Mouse (Mus musculus): ENCODE measurements around the gene Ihh. TPM values are rescaled to one million over a fixed set of nuclear protein-coding genes. Genes with fewer than 3 reads are reported as not detected.
A peak's percentile ranks its signal among the peaks of the same experiment; 100 is the strongest.

Ihh gene
- polyA plus RNA-seq, 2 experiments, result 1.5 to 2.4 TPM

DNA sequence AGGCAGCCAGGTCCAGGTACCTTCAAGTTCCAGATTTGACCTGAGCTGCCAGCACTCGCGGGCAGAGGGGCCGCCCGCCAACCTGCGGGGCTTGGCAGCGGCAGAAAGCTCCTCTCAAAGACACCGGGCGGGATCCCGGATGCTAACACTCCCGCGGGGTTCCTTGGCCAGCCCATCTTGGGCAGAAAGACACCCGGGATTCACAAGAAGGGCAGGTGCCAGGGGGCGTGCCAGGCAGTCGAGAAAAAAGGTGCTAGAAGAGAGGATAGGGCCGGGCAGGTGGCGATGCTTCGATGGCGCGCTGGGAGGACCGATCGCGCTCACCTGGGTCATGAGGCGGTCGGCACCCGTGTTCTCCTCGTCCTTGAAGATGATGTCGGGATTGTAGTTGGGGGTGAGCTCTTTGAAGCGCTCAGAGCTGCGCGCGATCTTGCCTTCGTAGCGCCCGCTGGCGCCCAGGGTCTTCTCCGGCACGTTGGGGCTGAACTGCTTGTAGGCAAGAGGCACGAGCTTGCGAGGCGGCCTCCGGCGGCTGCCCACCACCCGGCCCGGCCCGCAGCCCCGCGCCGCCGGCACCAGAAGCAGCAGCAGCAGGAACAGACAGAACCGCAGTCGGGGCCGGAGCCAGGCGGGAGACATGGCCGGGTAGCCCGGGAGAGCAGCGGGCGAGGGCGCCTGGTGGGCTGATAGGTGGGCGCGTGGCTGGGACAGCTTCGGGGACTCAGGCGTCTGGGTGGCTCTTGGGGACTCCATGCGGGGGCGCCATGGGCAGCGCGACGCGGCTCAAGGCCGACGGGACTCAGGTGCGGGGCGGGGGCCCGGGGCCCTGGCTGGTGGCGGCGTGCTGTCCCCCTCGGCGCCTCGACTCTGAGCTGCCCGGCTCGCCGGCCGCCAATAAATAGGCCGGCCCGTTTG, 639 bp downstream of the Ihh start:
- TF ChIP-seq CTCF (IDR thresholded peaks at IDR 0.05; ENCODE audit: low read depth) (no peak), EP300 (IDR thresholded peaks at IDR 0.05; ENCODE audit: low read depth) (no peak)
- no peaks in the 10 kb centered on the region for H3K36me3 ChIP-seq (replicated peaks; ENCODE audit: control insufficient read depth, insufficient read depth, low read depth)
- H3K27me3 ChIP-seq (ENCODE audit: control insufficient read depth, insufficient read depth, low read length), result peaks cover 64% of the 10 kb centered on the region
- peak overlapping the region; percentile 46 to 50 for H3K4me3 ChIP-seq (ENCODE audit: insufficient read depth in 1 of 2, low read depth in 2 of 2, low read length in 2 of 2)
- WGBS (ENCODE audit: insufficient replicate concordance), result 2% methylated on average over 84 of the region's 84 CpGs
- H3K9ac ChIP-seq (replicated peaks), result no peak overlapping the region
- H3K4me1 ChIP-seq (replicated peaks; ENCODE audit: control insufficient read depth in 2 of 2, insufficient read depth in 2 of 2, low read length in 1 of 2), result no peaks in the 10 kb centered on the region
- H3K9me3 ChIP-seq (ENCODE audit: control insufficient read depth, low read length), result no peaks in the 10 kb centered on the region
- ATAC-seq (ENCODE audit: insufficient read depth) (peak; percentile 19; the same call in 1 of the 2 replicates), DNase-seq (ENCODE audit: low read depth in 3 of 3, low spot score in 3 of 3) (no peak)
- H3K27ac ChIP-seq, result no peak overlapping the region
- peak overlapping the region; percentile 38 for H3K4me2 ChIP-seq (ENCODE audit: low read depth)

DNA sequence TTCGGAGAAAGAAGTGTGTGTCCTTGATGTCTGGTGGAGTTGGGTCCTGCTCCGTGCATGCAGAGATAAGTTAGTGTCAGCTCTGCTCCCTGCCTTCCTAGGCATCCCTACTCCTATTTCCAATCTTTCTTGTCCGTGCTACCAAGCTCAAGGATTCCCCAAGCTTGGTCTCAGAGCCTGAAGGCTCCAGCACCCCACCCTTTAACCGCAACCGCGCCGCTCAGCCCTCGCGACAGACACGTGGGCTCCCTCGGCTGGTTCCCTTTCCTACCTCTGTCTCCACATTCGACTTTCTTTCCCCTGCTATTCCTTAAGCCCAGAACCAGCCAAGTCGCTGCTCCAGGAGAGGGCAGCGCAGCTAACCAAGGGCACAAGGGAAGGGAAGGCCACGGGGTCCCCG, 1.4 kb downstream of the Ihh start:
- Histone ChIP-seq H3K4me2 (ENCODE audit: low read depth) (peak overlapping the region; percentile 38), H3K9me3 (ENCODE audit: control insufficient read depth, low read length) (no peaks in the 10 kb centered on the region), H3K4me1 (replicated peaks; ENCODE audit: control insufficient read depth in 2 of 2, insufficient read depth in 2 of 2, low read length in 1 of 2) (no peaks in the 10 kb centered on the region), H3K4me3 (ENCODE audit: insufficient read depth in 1 of 2, low read depth in 2 of 2, low read length in 2 of 2) (peak overlapping the region; percentile 46 to 50), H3K36me3 (replicated peaks; ENCODE audit: control insufficient read depth, insufficient read depth, low read depth) (no peaks in the 10 kb centered on the region), H3K27me3 (ENCODE audit: control insufficient read depth, insufficient read depth, low read length) (peaks cover 64% of the 10 kb centered on the region), H3K9ac (replicated peaks) (no peak overlapping the region), H3K27ac (no peak overlapping the region)
- WGBS (ENCODE audit: insufficient replicate concordance), result 1% methylated on average over 16 of the region's 16 CpGs
- DNase-seq (ENCODE audit: low read depth in 3 of 3, low spot score in 3 of 3) (no peak), ATAC-seq (ENCODE audit: insufficient read depth) (no peak)
- no peak for TF ChIP-seq CTCF (IDR thresholded peaks at IDR 0.05; ENCODE audit: low read depth)
- TF ChIP-seq EP300 (IDR thresholded peaks at IDR 0.05; ENCODE audit: low read depth), result no peak

DNA sequence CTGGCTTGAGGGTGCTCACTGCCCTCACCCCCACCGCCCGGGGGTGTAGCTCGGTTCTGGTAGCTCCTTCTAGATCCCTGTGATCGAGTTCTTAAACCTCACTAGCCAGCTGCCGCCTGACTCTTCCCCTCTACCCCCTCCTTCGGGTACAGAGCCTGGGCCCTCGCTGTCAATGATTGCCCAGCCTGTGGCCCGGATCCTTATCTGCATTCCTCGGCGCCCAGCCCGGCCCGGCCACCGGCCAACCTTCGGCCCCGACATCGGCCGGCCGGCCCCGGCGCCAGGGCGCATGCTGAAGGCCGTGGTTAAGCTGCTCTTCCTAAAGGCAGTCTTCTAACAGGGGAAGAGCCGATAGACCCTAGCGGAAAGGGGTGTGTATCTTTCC, 1.8 kb downstream of the Ihh start:
- 3% methylated on average over 24 of the region's 24 CpGs for WGBS (ENCODE audit: insufficient replicate concordance)
- H3K27ac ChIP-seq, result no peak overlapping the region
- ATAC-seq (ENCODE audit: insufficient read depth) (peak; percentile 41; the same call in 1 of the 2 replicates), DNase-seq (ENCODE audit: low read depth in 3 of 3, low spot score in 3 of 3) (no peak)
- peak overlapping the region; percentile 51 for H3K4me2 ChIP-seq (ENCODE audit: low read depth)
- H3K27me3 ChIP-seq (ENCODE audit: control insufficient read depth, insufficient read depth, low read length), result peaks cover 64% of the 10 kb centered on the region
- peak overlapping the region; percentile 46 to 50 for H3K4me3 ChIP-seq (ENCODE audit: insufficient read depth in 1 of 2, low read depth in 2 of 2, low read length in 2 of 2)
- H3K9ac ChIP-seq (replicated peaks), result no peak overlapping the region
- H3K9me3 ChIP-seq (ENCODE audit: control insufficient read depth, low read length), result no peaks in the 10 kb centered on the region
- no peaks in the 10 kb centered on the region for H3K36me3 ChIP-seq (replicated peaks; ENCODE audit: control insufficient read depth, insufficient read depth, low read depth)
- no peaks in the 10 kb centered on the region for H3K4me1 ChIP-seq (replicated peaks; ENCODE audit: control insufficient read depth in 2 of 2, insufficient read depth in 2 of 2, low read length in 1 of 2)
- TF ChIP-seq EP300 (IDR thresholded peaks at IDR 0.05; ENCODE audit: low read depth), result no peak
- TF ChIP-seq CTCF (IDR thresholded peaks at IDR 0.05; ENCODE audit: low read depth), result no peak

DNA sequence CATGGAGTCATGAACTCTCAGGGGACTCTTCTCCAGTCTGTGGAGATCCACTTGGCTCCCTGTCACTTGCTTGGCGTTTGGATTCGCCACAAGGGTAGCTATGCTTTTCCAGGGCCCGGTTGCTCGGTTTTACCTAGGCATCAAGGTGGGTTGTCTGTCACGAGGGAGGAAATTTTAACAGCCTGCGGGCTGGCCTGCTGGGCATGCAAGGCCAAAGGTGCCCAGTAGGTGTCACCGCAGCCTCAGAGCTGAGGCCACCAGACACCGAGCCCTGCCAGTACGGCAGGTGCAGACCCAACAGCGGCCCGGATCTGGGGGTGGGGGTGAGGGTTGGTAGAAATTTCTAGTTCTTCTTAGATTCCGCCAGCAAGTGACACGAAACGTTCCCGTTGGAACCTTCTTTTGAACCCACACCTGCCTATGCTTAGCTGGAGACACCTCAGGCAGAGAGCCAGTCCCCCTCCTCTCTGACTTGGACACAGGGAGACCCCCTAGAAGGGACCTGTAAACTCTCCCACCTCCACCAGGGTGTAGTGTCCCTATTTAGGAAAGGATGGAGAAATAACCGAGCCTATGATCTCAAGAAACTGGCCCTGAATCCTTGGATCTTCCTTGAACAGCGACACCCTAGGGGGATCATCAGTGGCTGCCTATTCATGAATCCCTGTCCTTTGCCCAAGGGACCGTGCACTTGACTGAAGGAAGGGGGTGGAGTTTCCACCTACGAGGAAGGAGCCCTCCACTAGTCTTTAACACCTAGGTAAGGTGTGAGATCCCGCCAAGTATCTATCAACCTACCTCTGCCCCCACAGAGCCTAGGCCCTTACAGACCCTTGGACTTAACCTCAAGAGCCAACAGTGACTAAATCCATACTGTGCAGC, 2.4 kb downstream of the Ihh start:
- WGBS (ENCODE audit: insufficient replicate concordance), result 3% methylated on average over 20 of the region's 20 CpGs
- TF ChIP-seq EP300 (IDR thresholded peaks at IDR 0.05; ENCODE audit: low read depth), result no peak
- peak; percentile 85 for TF ChIP-seq CTCF (IDR thresholded peaks at IDR 0.05; ENCODE audit: low read depth)
- Histone ChIP-seq H3K9me3 (ENCODE audit: control insufficient read depth, low read length) (no peaks in the 10 kb centered on the region), H3K4me3 (ENCODE audit: insufficient read depth in 1 of 2, low read depth in 2 of 2, low read length in 2 of 2) (peak overlapping the region; percentile 2 to 50; a peak in 2 of 4 replicates), H3K4me1 (replicated peaks; ENCODE audit: control insufficient read depth in 2 of 2, insufficient read depth in 2 of 2, low read length in 1 of 2) (no peaks in the 10 kb centered on the region), H3K9ac (replicated peaks) (no peak overlapping the region), H3K36me3 (replicated peaks; ENCODE audit: control insufficient read depth, insufficient read depth, low read depth) (no peaks in the 10 kb centered on the region), H3K4me2 (ENCODE audit: low read depth) (peak overlapping the region; percentile 51), H3K27me3 (ENCODE audit: control insufficient read depth, insufficient read depth, low read length) (peaks cover 62% of the 10 kb centered on the region), H3K27ac (no peak overlapping the region)
- DNase-seq (ENCODE audit: low read depth in 3 of 3, low spot score in 3 of 3) (no peak), ATAC-seq (ENCODE audit: insufficient read depth) (peak; percentile 5; the same call in 1 of the 2 replicates)

All from liver, embryonic 14.5 days (tissue).